Mouse (Mus musculus) kidney, adult 2 months (tissue): ENCODE measurements around the gene Sgcg.

Experiments
- CTCF ChIP-seq: fragments of 200-500 bp; conservative IDR thresholded peaks from 2 replicates; pipeline ENCODE4 v1.5.1; 2011; ENCODE audit warnings: low read depth, mild to moderate bottlenecking, control low read depth, low read length, moderate library complexity, mixed read lengths; ENCODE audit not compliant: insufficient read depth, insufficient read length
- POLR2A ChIP-seq: fragments of 200-500 bp; IDR thresholded peaks from one replicate; pipeline ENCODE4 v1.6.1; 2011; ENCODE audit warnings: low read depth, low read length, control low read depth

DNA sequence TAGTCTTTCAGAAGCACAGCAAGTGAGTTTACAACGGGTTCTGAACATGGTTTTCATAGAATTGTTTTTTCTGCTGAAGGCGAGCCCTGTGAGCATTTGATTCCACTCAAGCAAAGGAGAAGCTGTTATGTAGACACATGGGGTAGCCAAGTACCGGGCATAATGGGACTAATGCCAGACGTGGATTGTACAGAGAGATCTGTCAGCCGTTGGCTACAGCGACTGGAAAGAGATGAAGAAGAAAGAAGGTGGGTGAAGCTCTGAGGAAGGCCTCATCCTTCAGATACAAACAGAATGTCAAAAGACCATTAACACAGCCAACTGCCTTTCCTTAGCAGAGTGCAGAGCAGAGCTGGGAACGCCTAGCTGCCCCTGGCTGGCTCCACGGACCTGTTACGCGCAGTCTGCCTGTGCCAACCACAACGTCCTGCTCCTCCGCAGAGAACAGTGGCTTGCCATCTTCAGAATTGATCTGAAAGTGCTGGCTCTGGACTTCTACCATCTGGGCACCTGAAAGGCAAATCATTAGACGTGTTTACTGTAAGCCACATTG is 26.2 kb downstream of the Sgcg start:
- TF ChIP-seq POLR2A = no peak
- TF ChIP-seq CTCF = no peak
